Mouse (Mus musculus): ENCODE results near the gene Mrpl1. TPM values are rescaled to one million over a fixed set of nuclear protein-coding genes. Genes with fewer than 3 reads are reported as not detected.

The Mrpl1 gene
- 10 to 100 TPM; 25.5 to 28.0 TPM for total RNA-seq (2021)
- long read RNA-seq, experiment 1, transcript Mrpl1-201 (9 exons, 3,431 nt), result major isoform, 51 of 53 reads
- long read RNA-seq, experiment 1, partial matches to known transcripts, result 1 of 53 reads
- long read RNA-seq, experiment 1, other reads (novel, unspliced or antisense), result 1 of 53 reads
- long read RNA-seq, experiment 2, transcript Mrpl1-201 (9 exons, 3,431 nt), result major isoform, 47 of 52 reads
- long read RNA-seq, experiment 2, partial matches to known transcripts, result 1 of 52 reads
- long read RNA-seq, experiment 2, other reads (novel, unspliced or antisense), result 4 of 52 reads

- peak; percentile 20 to 43 for DNase-seq
- intact Hi-C loops (cut with DNase I), result loop anchor here (1.0 kb wide), 1 partner anchor 47 kb away; no protein-coding TSS in a partner anchor
These were observed at the start of gene Mrpl1 for GRCm38 (mm10) chr5:96209459-96209858. Gene Mrpl1 (plus strand): TSS chr5:96209493.

DNA sequence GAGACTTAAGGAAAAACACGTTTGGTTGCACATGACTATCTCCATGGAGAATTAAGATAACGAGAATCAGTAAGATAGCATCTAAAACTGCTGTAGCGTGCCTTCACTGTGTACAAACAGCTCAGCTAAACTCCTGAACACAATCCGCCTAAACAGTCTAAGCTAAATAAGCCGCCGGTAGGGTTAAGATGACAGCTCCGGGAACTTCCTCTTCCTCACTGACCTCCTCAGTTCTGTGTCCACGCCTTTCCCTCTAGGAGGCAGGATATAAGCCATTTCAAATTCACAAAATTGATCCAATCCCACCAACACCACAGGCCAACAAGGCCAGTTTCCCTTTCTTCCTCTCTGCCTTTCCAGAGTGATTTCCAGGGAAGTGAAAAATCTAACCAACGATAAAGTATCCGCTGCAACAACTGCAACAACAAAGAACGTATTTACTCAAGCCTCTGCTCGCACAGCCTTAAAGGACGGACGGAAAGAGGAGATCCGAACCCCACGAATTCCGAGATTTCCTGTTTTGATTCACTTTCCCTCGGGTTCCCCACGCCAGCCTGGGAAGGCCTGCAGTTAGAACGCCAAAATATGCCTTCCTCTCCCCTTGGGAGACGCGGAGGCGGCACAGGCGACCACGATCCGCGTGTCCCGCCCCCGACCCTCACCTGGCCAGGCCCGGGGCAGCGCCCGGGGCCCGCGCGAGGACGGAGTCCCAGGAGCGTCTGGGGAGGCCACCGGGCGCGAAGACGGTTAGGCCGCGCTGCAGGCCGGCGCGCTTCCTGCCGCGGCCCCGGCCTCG lies 48.6 kb upstream of the Mrpl1 start:
- intact Hi-C loops (cut with DNase I), result loop anchor here (5.0 kb wide), 2 partner anchors 48 to 73 kb away; no protein-coding TSS in a partner anchor

GRCm38 (mm10) chr5:96161263-96161577 lies 48.1 kb upstream of the Mrpl1 start:
- intact Hi-C loops (cut with DNase I), result loop anchor here (5.0 kb wide), 2 partner anchors 49 to 74 kb away; no protein-coding TSS in a partner anchor
- no peak for DNase-seq

More for the DNA sequence above, 48.6 kb upstream of the Mrpl1 start:
- DNase-seq, result peak; percentile 35 to 37

- peak; percentile 63 to 73 for DNase-seq
- intact Hi-C loops (cut with DNase I), result loop anchor here (1.0 to 5.0 kb wide), 3 partner anchors 48 to 74 kb away; partner anchors contain the start of gene Mrpl1
These were observed 47.5 kb upstream of the Mrpl1 start for GRCm38 (mm10) chr5:96161578-96162398.

- intact Hi-C loops (cut with DNase I), result loop anchor here (1.0 to 5.0 kb wide), 3 partner anchors 47 to 75 kb away; partner anchors contain the start of gene Mrpl1
- peak; percentile 87 to 90 for DNase-seq
These were observed 46.6 kb upstream of the Mrpl1 start for GRCm38 (mm10) chr5:96162399-96163331.

- no peak for DNase-seq
- intact Hi-C loops (cut with DNase I), result loop anchor here (5.0 kb wide), 2 partner anchors 51 to 76 kb away; no protein-coding TSS in a partner anchor
These were observed 45.8 kb upstream of the Mrpl1 start for GRCm38 (mm10) chr5:96163396-96164020.

GRCm38 (mm10) chr5:96164021-96164411 lies 45.3 kb upstream of the Mrpl1 start, which contains the start of gene Cnot6l:
Gene Cnot6l (minus strand): TSS chr5:96164171.
- peak; percentile 36 to 43 for DNase-seq
- intact Hi-C loops (cut with DNase I), result loop anchor here (5.0 kb wide), 2 partner anchors 52 to 77 kb away; no protein-coding TSS in a partner anchor

DNA sequence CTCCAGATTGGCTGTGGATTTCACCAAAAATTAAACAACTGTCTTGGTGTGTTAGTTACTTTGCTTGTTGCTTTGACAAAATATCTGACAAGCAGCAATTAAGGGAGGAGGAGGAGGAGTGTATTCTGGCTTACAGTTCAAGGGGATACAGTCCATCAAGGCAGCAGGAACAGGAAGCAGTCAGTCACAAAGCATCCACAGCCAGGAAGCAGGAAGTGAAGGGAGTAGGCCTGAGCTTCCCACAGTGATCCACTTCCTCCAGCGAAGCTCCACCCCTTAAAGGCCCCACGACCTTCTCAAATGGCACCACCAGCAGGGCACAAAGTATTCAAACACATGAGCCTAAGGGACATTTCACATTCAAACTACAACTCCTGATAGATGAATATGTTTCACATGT lies 42.5 kb upstream of the Mrpl1 start:
- intact Hi-C loops (cut with DNase I), result no loop called here
- no peak for DNase-seq

GRCm38 (mm10) chr5:96170443-96170842 lies 38.9 kb upstream of the Mrpl1 start:
- intact Hi-C loops (cut with DNase I), result no loop called here
- no peak for DNase-seq

GRCm38 (mm10) chr5:96171765-96172164 lies 37.5 kb upstream of the Mrpl1 start:
- no peak for DNase-seq
- intact Hi-C loops (cut with DNase I), result no loop called here

DNA sequence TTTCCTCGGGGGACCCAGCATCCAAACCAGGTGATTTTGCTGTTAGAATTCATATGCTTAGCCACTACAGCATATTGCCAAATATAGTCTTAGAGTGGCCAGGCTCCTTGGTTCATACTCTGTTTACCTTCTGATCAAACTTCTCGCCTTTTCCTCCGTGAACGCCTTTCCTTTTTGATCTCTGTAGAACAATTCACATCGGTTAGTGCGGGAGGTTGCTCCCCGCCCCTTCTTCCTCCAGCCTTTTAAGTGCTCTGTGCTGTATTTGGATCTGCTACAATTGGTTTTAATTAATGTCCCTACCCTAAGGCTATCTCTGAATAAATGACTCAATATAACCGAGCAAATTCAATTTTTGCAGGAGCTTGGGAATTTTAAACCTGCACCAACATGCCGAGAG lies 33.2 kb upstream of the Mrpl1 start:
- intact Hi-C loops (cut with DNase I), result no loop called here
- DNase-seq, result no peak

DNA sequence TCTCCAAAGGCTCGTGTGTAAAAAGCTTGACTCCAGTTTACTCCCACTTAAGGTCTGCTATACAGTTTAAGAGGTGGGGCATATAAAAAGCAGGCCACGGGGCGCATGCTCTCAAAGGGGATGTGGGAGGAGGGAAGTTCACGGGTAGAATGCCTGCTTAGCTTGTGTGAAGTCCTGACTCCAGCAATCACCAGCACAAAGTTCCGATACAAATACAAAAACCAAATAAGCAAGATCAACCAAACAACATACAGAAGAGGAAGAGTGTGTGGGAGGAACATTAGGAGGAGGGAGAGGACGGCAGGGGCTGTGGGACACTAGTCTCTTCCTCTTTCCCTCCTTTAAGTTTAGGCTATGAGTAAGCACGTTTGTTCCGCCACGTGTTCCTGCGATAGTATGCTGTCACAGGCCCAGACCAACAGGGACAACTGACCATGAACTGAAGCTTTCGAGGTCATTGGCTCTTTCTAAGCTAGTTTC lies 32.4 kb upstream of the Mrpl1 start:
- intact Hi-C loops (cut with DNase I), result no loop called here
- DNase-seq, result no peak

DNA sequence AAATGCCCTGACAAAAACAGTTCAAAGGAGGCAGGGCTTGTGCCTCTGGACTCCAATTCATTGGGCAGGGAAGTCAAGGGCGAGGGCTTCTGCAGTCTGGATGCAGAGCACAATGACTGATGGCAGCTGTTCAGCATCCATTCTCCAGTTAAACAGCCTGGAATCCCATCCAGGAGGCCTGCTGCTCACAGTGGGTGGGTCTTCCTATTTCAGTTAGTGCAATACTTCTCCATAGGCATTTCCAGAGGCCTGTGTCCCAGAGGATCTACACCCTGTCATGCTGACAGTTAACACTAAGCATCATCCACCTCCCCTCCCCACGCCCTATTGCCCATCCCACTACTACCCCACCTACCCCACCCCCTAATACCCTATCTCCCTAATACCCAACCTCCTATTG lies 26.1 kb upstream of the Mrpl1 start:
- intact Hi-C loops (cut with DNase I), result no loop called here
- no peak for DNase-seq

- no peak for DNase-seq
- intact Hi-C loops (cut with DNase I), result no loop called here
These were observed 25.3 kb upstream of the Mrpl1 start for GRCm38 (mm10) chr5:96183987-96184386.

GRCm38 (mm10) chr5:96189761-96190160 lies 19.5 kb upstream of the Mrpl1 start:
- no peak for DNase-seq
- intact Hi-C loops (cut with DNase I), result no loop called here

GRCm38 (mm10) chr5:96191251-96191650 lies 18.0 kb upstream of the Mrpl1 start:
- no peak for DNase-seq
- intact Hi-C loops (cut with DNase I), result no loop called here

- DNase-seq, result no peak
- intact Hi-C loops (cut with DNase I), result no loop called here
These were observed 12.7 kb upstream of the Mrpl1 start for GRCm38 (mm10) chr5:96196547-96197052.

DNA sequence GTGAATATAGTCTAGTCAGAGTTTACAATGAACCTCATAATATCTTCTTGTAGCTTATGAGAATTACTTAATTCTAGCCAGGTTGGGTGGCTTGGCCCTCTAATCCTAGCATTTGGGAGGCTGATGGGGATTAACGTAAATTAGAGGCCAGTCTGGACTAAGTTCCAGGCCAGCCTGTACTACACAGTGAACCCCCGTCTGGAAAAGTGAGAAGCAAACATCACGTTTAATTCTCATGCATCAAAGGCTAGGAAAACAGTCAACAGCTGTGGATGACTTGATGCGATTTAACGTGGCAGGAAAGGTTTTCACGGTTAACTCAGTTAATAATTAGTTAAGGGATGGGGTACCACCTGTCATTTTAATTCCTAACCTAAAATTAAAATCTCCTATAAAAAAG lies 11.0 kb upstream of the Mrpl1 start:
- intact Hi-C loops (cut with DNase I), result no loop called here
- DNase-seq, result no peak

DNA sequence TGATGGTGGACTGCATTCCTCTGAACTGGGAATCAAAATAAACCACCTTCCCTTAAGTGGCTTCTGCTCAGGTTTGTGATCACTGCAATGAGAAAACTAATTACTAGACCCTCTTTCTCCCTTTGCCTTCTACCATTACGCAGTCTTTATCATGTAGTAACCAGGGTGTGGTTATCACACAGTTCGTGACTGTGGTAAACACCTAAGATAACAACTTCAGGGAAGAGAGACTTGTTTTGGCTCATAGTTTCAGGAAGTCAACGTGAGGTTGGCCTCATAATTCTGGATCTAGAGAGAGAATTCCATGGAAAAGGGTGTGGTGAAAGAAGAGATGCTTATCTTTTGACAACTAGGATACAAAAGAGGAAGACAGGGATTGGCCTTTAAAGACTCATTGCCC lies 9.0 kb upstream of the Mrpl1 start:
- intact Hi-C loops (cut with DNase I), result no loop called here
- DNase-seq, result no peak

Measured in heart, postnatal 14 days (tissue).